Mouse (Mus musculus) liver, adult 2 months (tissue): ENCODE results near the gene Slc4a8.

Experiments used
- CTCF ChIP-seq: fragments of 200-500 bp; IDR thresholded peaks from 2 replicates; pipeline ENCODE4 v1.5.1; 2011; ENCODE audit warnings: low read depth, low read length, control low read depth
- POLR2A ChIP-seq: fragments of 200-500 bp; IDR thresholded peaks from 2 replicates; pipeline ENCODE4 v1.6.1; 2011; ENCODE audit warnings: low read length, control low read depth; ENCODE audit not compliant: insufficient read depth; ENCODE audit errors: extremely low read depth

- TF ChIP-seq POLR2A: no peak
- TF ChIP-seq CTCF: no peak
These were observed 5.5 kb upstream of the Slc4a8 start for GRCm38 (mm10) chr15:100755881-100756624.
